Mouse (Mus musculus) MEL (cell line): ENCODE results near the gene Olfr279. TPM values are rescaled to one million over a fixed set of nuclear protein-coding genes. Genes with fewer than 3 reads are reported as not detected.

Source experiments
- DNase-seq: peaks from one replicate; pipeline ENCODE4 v3.0.0; 2011; ENCODE audit warnings: low read depth, low spot score
- H3K27ac ChIP-seq: 2 replicates; pipeline ENCODE4 v1.5.1; 2012; ENCODE audit warnings: low read depth, mild to moderate bottlenecking, control low read depth, low read length, moderate library complexity; ENCODE audit not compliant: control insufficient read depth
- H3K27me3 ChIP-seq, 2 experiments: fragments of 150-350 bp in 1 of 2; sonication (generic) in 1 of 2; 2 replicates each; pipeline ENCODE4 v1.6.1; 2012; ENCODE audit warnings: low read length in 2 of 2, mild to moderate bottlenecking in 2 of 2, improper control_type of control experiment in 1 of 2, moderate library complexity in 1 of 2; ENCODE audit not compliant: insufficient read depth in 2 of 2, control insufficient read depth in 1 of 2
- H3K36me3 ChIP-seq, 2 experiments: 2 replicates each; pipeline ENCODE4 v1.6.1; 2012 to 2014; ENCODE audit warnings: low read length in 2 of 2, improper control_type of control experiment in 1 of 2, inconsistent platforms in 1 of 2, mild to moderate bottlenecking in 1 of 2; ENCODE audit not compliant: insufficient read depth in 2 of 2, control insufficient read depth in 1 of 2
- H3K4me1 ChIP-seq, 2 experiments: fragments of 150-350 bp in 1 of 2; sonication (generic) in 1 of 2; 2 replicates each; pipeline ENCODE4 v1.6.1; 2012; ENCODE audit warnings: low read length in 2 of 2, improper control_type of control experiment in 1 of 2, mild to moderate bottlenecking in 1 of 2; ENCODE audit not compliant: insufficient read depth in 2 of 2, control insufficient read depth in 1 of 2
- H3K4me3 ChIP-seq, 2 experiments: fragments of 150-350 bp in 1 of 2; sonication (generic) in 1 of 2; 2 replicates each; pipeline ENCODE4 v1.5.1; 2012; ENCODE audit warnings: low read depth in 2 of 2, low read length in 2 of 2, mild to moderate bottlenecking in 2 of 2, moderate library complexity in 2 of 2, control low read depth in 1 of 2, improper control_type of control experiment in 1 of 2; ENCODE audit not compliant: control insufficient read depth in 1 of 2, insufficient read depth in 1 of 2
- H3K79me2 ChIP-seq: 2 replicates; pipeline ENCODE4 v1.6.1; 2012; ENCODE audit warnings: mild to moderate bottlenecking, low read length, moderate library complexity; ENCODE audit not compliant: control insufficient read depth, poor library complexity, insufficient read depth
- H3K9ac ChIP-seq: 2 replicates; pipeline ENCODE4 v1.6.1; 2012; ENCODE audit warnings: low read depth, mild to moderate bottlenecking, control low read depth, low read length, moderate library complexity; ENCODE audit not compliant: control insufficient read depth, poor library complexity, severe bottlenecking
- H3K9me3 ChIP-seq: fragments of 150-350 bp; sonication (generic); replicated peaks from 2 replicates; pipeline ENCODE4 v1.6.1; 2012; ENCODE audit warnings: mild to moderate bottlenecking, low read length, improper control_type of control experiment, moderate library complexity; ENCODE audit not compliant: insufficient read depth
- CHD1 ChIP-seq: IDR thresholded peaks from 2 replicates; pipeline ENCODE4 v1.6.1; 2012; ENCODE audit warnings: low read depth, mild to moderate bottlenecking, inconsistent platforms, low read length, improper control_type of control experiment
- CHD2 ChIP-seq: IDR thresholded peaks from 2 replicates; pipeline ENCODE4 v1.6.1; 2011; ENCODE audit warnings: low read length, improper control_type of control experiment
- CTCF ChIP-seq, 3 experiments: IDR thresholded peaks in 2 of 3; conservative IDR thresholded peaks in 1 of 3; 2 replicates each; pipeline ENCODE4 v1.5.1; 2011 to 2012; ENCODE audit warnings: low read length in 3 of 3, low read depth in 2 of 3, mild to moderate bottlenecking in 2 of 3, improper control_type of control experiment in 1 of 3, inconsistent platforms in 1 of 3, mixed read lengths in 1 of 3, moderate library complexity in 1 of 3; ENCODE audit not compliant: control insufficient read depth in 1 of 3, insufficient read depth in 1 of 3, poor library complexity in 1 of 3, severe bottlenecking in 1 of 3
- E2F4 ChIP-seq: IDR thresholded peaks from 2 replicates; pipeline ENCODE4 v1.6.1; 2011; ENCODE audit warnings: low read depth, low read length, improper control_type of control experiment, borderline replicate concordance
- ELF1 ChIP-seq: IDR thresholded peaks from 2 replicates; pipeline ENCODE4 v1.6.1; 2014; ENCODE audit warnings: low read depth, mild to moderate bottlenecking, inconsistent platforms, low read length, improper control_type of control experiment, moderate library complexity
- EP300 ChIP-seq, 2 experiments: IDR thresholded peaks; 2 replicates each; pipeline ENCODE4 v1.6.1; 2011; ENCODE audit warnings: improper control_type of control experiment in 2 of 2, low read length in 2 of 2, low read depth in 1 of 2, mild to moderate bottlenecking in 1 of 2
- ETS1 ChIP-seq: IDR thresholded peaks from 2 replicates; pipeline ENCODE4 v1.6.1; 2012; ENCODE audit warnings: low read depth, mild to moderate bottlenecking, inconsistent platforms, low read length, improper control_type of control experiment, moderate library complexity
- HCFC1 ChIP-seq: IDR thresholded peaks from 2 replicates; pipeline ENCODE4 v1.6.1; 2012; ENCODE audit warnings: low read depth, mild to moderate bottlenecking, inconsistent platforms, low read length, improper control_type of control experiment, moderate library complexity
- KAT2A ChIP-seq: conservative IDR thresholded peaks from 2 replicates; pipeline ENCODE4 v1.6.1; 2012; ENCODE audit warnings: low read depth, low read length, improper control_type of control experiment, inconsistent platforms
- MAFK ChIP-seq: IDR thresholded peaks from 2 replicates; pipeline ENCODE4 v1.6.1; 2011; ENCODE audit warnings: low read depth, mild to moderate bottlenecking, low read length, improper control_type of control experiment, borderline replicate concordance
- MAX ChIP-seq: IDR thresholded peaks from 2 replicates; pipeline ENCODE4 v1.6.1; 2011; ENCODE audit warnings: low read length, improper control_type of control experiment
- MXI1 ChIP-seq: IDR thresholded peaks from 2 replicates; pipeline ENCODE4 v1.6.1; 2011; ENCODE audit warnings: mild to moderate bottlenecking, low read depth, low read length, improper control_type of control experiment
- MYC ChIP-seq: IDR thresholded peaks from 2 replicates; pipeline ENCODE4 v1.6.1; 2011; ENCODE audit warnings: low read depth, mild to moderate bottlenecking, low read length, improper control_type of control experiment, moderate library complexity
- NELFE ChIP-seq: IDR thresholded peaks from 2 replicates; pipeline ENCODE4 v1.6.1; 2011; ENCODE audit warnings: low read depth, low read length, improper control_type of control experiment
- NRF1 ChIP-seq: IDR thresholded peaks from 2 replicates; pipeline ENCODE4 v1.6.1; 2014; ENCODE audit warnings: low read depth, mild to moderate bottlenecking, inconsistent platforms, low read length, improper control_type of control experiment, moderate library complexity; ENCODE audit not compliant: poor library complexity, insufficient read depth, severe bottlenecking
- POLR2AphosphoS2 ChIP-seq: IDR thresholded peaks from 2 replicates; pipeline ENCODE4 v1.6.1; 2011; ENCODE audit warnings: low read length, improper control_type of control experiment
- RAD21 ChIP-seq: IDR thresholded peaks from 2 replicates; pipeline ENCODE4 v1.6.1; 2011; ENCODE audit warnings: mild to moderate bottlenecking, low read depth, low read length, improper control_type of control experiment
- RCOR1 ChIP-seq: IDR thresholded peaks from 2 replicates; pipeline ENCODE4 v1.6.1; 2012; ENCODE audit warnings: low read depth, mild to moderate bottlenecking, inconsistent platforms, low read length, improper control_type of control experiment
- SMC3 ChIP-seq: IDR thresholded peaks from 2 replicates; pipeline ENCODE4 v1.6.1; 2011; ENCODE audit warnings: low read depth, low read length, improper control_type of control experiment
- TBP ChIP-seq: IDR thresholded peaks from 2 replicates; pipeline ENCODE4 v1.8.0; 2011; ENCODE audit warnings: low read depth, low read length, improper control_type of control experiment
- UBTF ChIP-seq: IDR thresholded peaks from 2 replicates; pipeline ENCODE4 v1.6.1; 2012; ENCODE audit warnings: low read depth, mild to moderate bottlenecking, inconsistent platforms, low read length, improper control_type of control experiment, moderate library complexity, borderline replicate concordance; ENCODE audit not compliant: insufficient read depth
- USF1 ChIP-seq: IDR thresholded peaks from 2 replicates; pipeline ENCODE4 v1.6.1; 2014; ENCODE audit warnings: low read depth, mild to moderate bottlenecking, inconsistent platforms, low read length, improper control_type of control experiment, moderate library complexity
- USF2 ChIP-seq, 2 experiments: IDR thresholded peaks; 2 replicates each; pipeline ENCODE4 v1.6.1; 2011 to 2012; ENCODE audit warnings: improper control_type of control experiment in 2 of 2, low read length in 2 of 2, borderline replicate concordance in 1 of 2, inconsistent platforms in 1 of 2, low read depth in 1 of 2, mild to moderate bottlenecking in 1 of 2; ENCODE audit not compliant: insufficient read depth in 1 of 2
- ZC3H11A ChIP-seq: IDR thresholded peaks from 2 replicates; pipeline ENCODE4 v1.6.1; 2012; ENCODE audit warnings: low read depth, mild to moderate bottlenecking, inconsistent platforms, low read length, improper control_type of control experiment
- ZMIZ1 ChIP-seq: IDR thresholded peaks from 2 replicates; pipeline ENCODE4 v1.6.1; 2012; ENCODE audit warnings: low read depth, mild to moderate bottlenecking, inconsistent platforms, low read length, improper control_type of control experiment, moderate library complexity
- ZNF384 ChIP-seq: IDR thresholded peaks from 2 replicates; pipeline ENCODE4 v1.6.1; 2012; ENCODE audit warnings: low read depth, mild to moderate bottlenecking, inconsistent platforms, low read length, improper control_type of control experiment
- polyA plus RNA-seq, 2 experiments: library from polyadenylated mRNA; stranded (reverse) in 1 of 2; unstranded in 1 of 2; fragments of >175 nt in 1 of 2; fragments of >200 nt in 1 of 2; gene quantifications; 2 replicates each; pipeline versions ENCODE4 v1.2.1 to v1.2.4; 2012; ENCODE audit warnings: low replicate concordance in 2 of 2, low read depth in 1 of 2; ENCODE audit not compliant: insufficient read length in 2 of 2, insufficient read depth in 1 of 2, missing spikeins in 1 of 2
- total RNA-seq: library from RNA; depleted of rRNA; stranded (reverse); fragments of 300-350 nt; gene quantifications from 2 replicates; pipeline ENCODE4 v1.2.3, GENCODE M21; 2012

The Olfr279 gene
- total and polyA plus RNA-seq, 3 experiments: under 0.01 to 81.4 (median 0.03) TPM

GRCm38 (mm10) chr15:98533881-98534627 is 41.9 kb downstream of the Olfr279 start, which contains the start of gene Kansl2 (continued):
- TF ChIP-seq ZMIZ1 (peak; percentile 71), CHD2 (peak; percentile 88), KAT2A (0 out of 2 replicates have a peak, but pooled peaks have one; percentile 23), USF1 (peak; percentile 27; the same call in 1 of the 2 replicates), HCFC1 (peak; percentile 79), TBP (peak; percentile 94), ELF1 (peak; percentile 70), E2F4 (peak; percentile 42; the same call in 1 of the 2 replicates), ETS1 (0 out of 2 replicates have a peak, but pooled peaks have one; percentile 19), USF2 (IDR thresholded peaks at IDR 0.05; ENCODE audit: borderline replicate concordance in 1 of 2, insufficient read depth in 1 of 2, low read depth in 1 of 2, low read length in 2 of 2) (no peak), RAD21 (no peak), POLR2AphosphoS2 (peak; percentile 88)

- Histone ChIP-seq H3K4me3 (no peak overlapping the region), H3K79me2 (peaks cover 28% of the 10 kb centered on the region), H3K27ac (no peak overlapping the region), H3K27me3 (no peaks in the 10 kb centered on the region), H3K9ac (no peak overlapping the region), H3K36me3 (peaks cover 13 to 31% of the 10 kb centered on the region in 2 experiments), H3K9me3 (no peaks in the 10 kb centered on the region), H3K4me1 (peaks cover 3 to 13% of the 10 kb centered on the region in 2 experiments; a peak in 2 of 4 replicates)
- no peak for TF ChIP-seq NRF1
- no peak for TF ChIP-seq MYC
- no peak for TF ChIP-seq HCFC1
- no peak for TF ChIP-seq EP300 (IDR thresholded peaks at IDR 0.05; ENCODE audit: low read depth in 1 of 2, low read length in 2 of 2)
- TF ChIP-seq MAFK: no peak
- no peak for TF ChIP-seq NELFE
- TF ChIP-seq CHD1: no peak
- no peak for TF ChIP-seq SMC3
- TF ChIP-seq RCOR1: no peak
- no peak for TF ChIP-seq ZNF384
- TF ChIP-seq ETS1: no peak
- TF ChIP-seq POLR2AphosphoS2: no peak
- no peak for TF ChIP-seq MAX
- TF ChIP-seq UBTF: no peak
- TF ChIP-seq CTCF (IDR thresholded peaks at IDR 0.05 in 2 of 3, conservative IDR thresholded peaks at IDR 0.05 in 1 of 3; ENCODE audit: control insufficient read depth in 1 of 3, insufficient read depth in 1 of 3, low read depth in 2 of 3, low read length in 3 of 3, poor library complexity in 1 of 3, severe bottlenecking in 1 of 3): no peak
- TF ChIP-seq RAD21: no peak
- TF ChIP-seq MXI1: no peak
- TF ChIP-seq E2F4: no peak
- no peak for TF ChIP-seq ZC3H11A
- no peak for DNase-seq
Measured at GRCm38 (mm10) chr15:98535921-98536320, 43.7 kb downstream of the Olfr279 start.
